Mouse (Mus musculus) hindbrain, embryonic 15.5 days (tissue): ENCODE measurements at regions not wholly inside any gene's neighbourhood (a gene's known extent, or its start where the extent isn't known, plus 50 kb on each side); places are given as distances from the start of the nearest gene placed in this dataset.

Experiments
- ATAC-seq: fragments of 200-750 bp; cut with Nextera tagmentation; 2 replicates; pipeline ENCODE4 v1.8.0; 2017; ENCODE audit warnings: low read depth, moderate number of reproducible peaks, moderate TSS enrichment; ENCODE audit not compliant: low FRiP score
- H3K27ac ChIP-seq: fragments of 300-500 bp; sonication (generic); replicated peaks from 2 replicates; pipeline ENCODE4 v1.5.1; 2015; ENCODE audit warnings: mild to moderate bottlenecking, inconsistent platforms
- H3K27me3 ChIP-seq: fragments of 300-500 bp; sonication (generic); 2 replicates; pipeline ENCODE4 v1.6.1; 2015; ENCODE audit warnings: control low read depth, inconsistent platforms
- H3K36me3 ChIP-seq: fragments of 300-500 bp; sonication (generic); 2 replicates; pipeline ENCODE4 v1.6.1; 2015; ENCODE audit warnings: control low read depth, inconsistent platforms
- H3K4me1 ChIP-seq: fragments of 300-500 bp; sonication (generic); replicated peaks from 2 replicates; pipeline ENCODE4 v1.6.1; 2015; ENCODE audit warnings: control low read depth, inconsistent platforms
- H3K4me2 ChIP-seq: fragments of 300-500 bp; sonication (generic); 2 replicates; pipeline ENCODE4 v1.6.1; 2015; ENCODE audit warnings: moderate library complexity, mild to moderate bottlenecking, inconsistent platforms
- H3K4me3 ChIP-seq: fragments of 300-500 bp; sonication (generic); 2 replicates; pipeline ENCODE4 v1.5.1; 2015; ENCODE audit warnings: mild to moderate bottlenecking, inconsistent platforms
- H3K9ac ChIP-seq: fragments of 300-500 bp; sonication (generic); 2 replicates; pipeline ENCODE4 v1.6.1; 2015; ENCODE audit warnings: inconsistent platforms
- H3K9me3 ChIP-seq: fragments of 300-500 bp; sonication (generic); 2 replicates; pipeline ENCODE4 v1.6.1; 2016; ENCODE audit warnings: control low read depth, inconsistent platforms
- WGBS: fragments of 180-500 bp; shearing (Covaris S2); methylation state at CpG from one replicate; pipeline ENCODE4 v1.1.7; 2015; 5-methylcytosine and 5-hydroxymethylcytosine counted together

- Histone ChIP-seq H3K4me2 (no peak overlapping the region), H3K27ac (no peak overlapping the region), H3K27me3 (no peaks in the 10 kb centered on the region), H3K9me3 (no peaks in the 10 kb centered on the region), H3K4me3 (no peak overlapping the region), H3K4me1 (no peaks in the 10 kb centered on the region), H3K9ac (no peak overlapping the region), H3K36me3 (no peaks in the 10 kb centered on the region)
- no peak for ATAC-seq
- 82% methylated on average over 2 of the region's 2 CpGs for WGBS
Measured at GRCm38 (mm10) chr12:15146398-15146797, 670.3 kb downstream of the Trib2 start.

- WGBS = 31% methylated on average over 5 of the region's 5 CpGs
- ATAC-seq = no peak
Measured at GRCm38 (mm10) chr12:15137039-15137438, 679.7 kb downstream of the Trib2 start.

GRCm38 (mm10) chr12:15124179-15124578 is 692.5 kb downstream of the Trib2 start:
- peak; percentile 34; the same call in 1 of the 2 replicates for ATAC-seq
- 45% methylated on average over 3 of the region's 3 CpGs for WGBS
- no peaks in the 10 kb centered on the region for H3K4me1 ChIP-seq

More at GRCm38 (mm10) chr12:15137039-15137438, 679.7 kb downstream of the Trib2 start:
- no peaks in the 10 kb centered on the region for H3K9me3 ChIP-seq
- H3K4me2 ChIP-seq = no peak overlapping the region
- no peak overlapping the region for H3K27ac ChIP-seq
- no peaks in the 10 kb centered on the region for H3K4me1 ChIP-seq
- no peak overlapping the region for H3K9ac ChIP-seq
- H3K36me3 ChIP-seq = no peaks in the 10 kb centered on the region
- H3K27me3 ChIP-seq = no peaks in the 10 kb centered on the region
- H3K4me3 ChIP-seq = no peak overlapping the region

GRCm38 (mm10) chr12:15122586-15123212 is 694.0 kb downstream of the Trib2 start:
- Histone ChIP-seq H3K27me3 (no peaks in the 10 kb centered on the region), H3K9me3 (no peaks in the 10 kb centered on the region), H3K36me3 (no peaks in the 10 kb centered on the region), H3K4me1 (no peaks in the 10 kb centered on the region), H3K27ac (no peak overlapping the region), H3K9ac (no peak overlapping the region), H3K4me2 (no peak overlapping the region), H3K4me3 (no peak overlapping the region)
- WGBS = 79% methylated on average over 4 of the region's 4 CpGs
- ATAC-seq = no peak

More at GRCm38 (mm10) chr12:15124179-15124578, 692.5 kb downstream of the Trib2 start:
- no peak overlapping the region for H3K4me2 ChIP-seq
- H3K36me3 ChIP-seq = no peaks in the 10 kb centered on the region
- no peaks in the 10 kb centered on the region for H3K9me3 ChIP-seq
- H3K4me3 ChIP-seq = no peak overlapping the region
- no peak overlapping the region for H3K9ac ChIP-seq
- H3K27ac ChIP-seq = no peak overlapping the region
- H3K27me3 ChIP-seq = no peaks in the 10 kb centered on the region

- Histone ChIP-seq H3K27ac (no peak overlapping the region), H3K36me3 (no peaks in the 10 kb centered on the region), H3K9ac (no peak overlapping the region), H3K4me2 (no peak overlapping the region), H3K9me3 (no peaks in the 10 kb centered on the region), H3K27me3 (no peaks in the 10 kb centered on the region), H3K4me3 (no peak overlapping the region), H3K4me1 (no peaks in the 10 kb centered on the region)
- no peak for ATAC-seq
- 90% methylated on average over 3 of the region's 3 CpGs for WGBS
Measured at GRCm38 (mm10) chr12:15115556-15115955, 701.2 kb downstream of the Trib2 start.

GRCm38 (mm10) chr12:15114793-15115192 is 701.9 kb downstream of the Trib2 start:
- no peak for ATAC-seq
- no peaks in the 10 kb centered on the region for H3K36me3 ChIP-seq
- H3K9me3 ChIP-seq = no peaks in the 10 kb centered on the region
- WGBS = 94% methylated on average over 14 of the region's 14 CpGs
- H3K27me3 ChIP-seq = no peaks in the 10 kb centered on the region
- H3K4me3 ChIP-seq = no peak overlapping the region
- H3K27ac ChIP-seq = no peak overlapping the region
- no peak overlapping the region for H3K4me2 ChIP-seq
- H3K9ac ChIP-seq = no peak overlapping the region
- no peaks in the 10 kb centered on the region for H3K4me1 ChIP-seq

- Histone ChIP-seq H3K9ac (no peak overlapping the region), H3K4me1 (no peaks in the 10 kb centered on the region), H3K36me3 (no peaks in the 10 kb centered on the region), H3K9me3 (no peaks in the 10 kb centered on the region), H3K27me3 (no peaks in the 10 kb centered on the region), H3K27ac (no peak overlapping the region), H3K4me3 (no peak overlapping the region), H3K4me2 (no peak overlapping the region)
- 84% methylated on average over 2 of the region's 2 CpGs for WGBS
- no peak for ATAC-seq
Measured at GRCm38 (mm10) chr12:15111049-15111448, 705.7 kb downstream of the Trib2 start.

GRCm38 (mm10) chr12:15104876-15105275 is 711.8 kb downstream of the Trib2 start:
- H3K4me2 ChIP-seq = no peak overlapping the region
- ATAC-seq = no peak
- H3K36me3 ChIP-seq = no peaks in the 10 kb centered on the region
- H3K4me3 ChIP-seq = no peak overlapping the region
- H3K9ac ChIP-seq = no peak overlapping the region
- WGBS = 67% methylated on average over 2 of the region's 2 CpGs
- no peaks in the 10 kb centered on the region for H3K9me3 ChIP-seq
- H3K27me3 ChIP-seq = no peaks in the 10 kb centered on the region
- no peaks in the 10 kb centered on the region for H3K4me1 ChIP-seq
- H3K27ac ChIP-seq = no peak overlapping the region

- Histone ChIP-seq H3K4me2 (no peak overlapping the region), H3K9ac (no peak overlapping the region), H3K9me3 (no peaks in the 10 kb centered on the region), H3K27ac (no peak overlapping the region), H3K27me3 (no peaks in the 10 kb centered on the region), H3K4me1 (no peaks in the 10 kb centered on the region), H3K4me3 (no peak overlapping the region), H3K36me3 (no peaks in the 10 kb centered on the region)
- ATAC-seq = no peak
- WGBS = 61% methylated on average over 2 of the region's 2 CpGs
Measured at GRCm38 (mm10) chr12:15078615-15079014, 738.1 kb downstream of the Trib2 start.

GRCm38 (mm10) chr12:15064351-15064750 is 752.4 kb downstream of the Trib2 start:
- 61% methylated on average over 1 of the region's 1 CpGs for WGBS
- ATAC-seq = no peak
- no peaks in the 10 kb centered on the region for H3K36me3 ChIP-seq
- H3K4me1 ChIP-seq = no peaks in the 10 kb centered on the region
- H3K9me3 ChIP-seq = no peaks in the 10 kb centered on the region
- H3K27me3 ChIP-seq = no peaks in the 10 kb centered on the region
- no peak overlapping the region for H3K4me3 ChIP-seq
- no peak overlapping the region for H3K9ac ChIP-seq
- no peak overlapping the region for H3K27ac ChIP-seq
- H3K4me2 ChIP-seq = no peak overlapping the region

- no peaks in the 10 kb centered on the region for H3K9me3 ChIP-seq
- no peak overlapping the region for H3K4me2 ChIP-seq
- H3K9ac ChIP-seq = no peak overlapping the region
- no peak overlapping the region for H3K27ac ChIP-seq
- H3K36me3 ChIP-seq = no peaks in the 10 kb centered on the region
- ATAC-seq = no peak
- WGBS = 86% methylated on average over 5 of the region's 5 CpGs
- H3K4me3 ChIP-seq = no peak overlapping the region
- no peaks in the 10 kb centered on the region for H3K27me3 ChIP-seq
- no peaks in the 10 kb centered on the region for H3K4me1 ChIP-seq
Measured at GRCm38 (mm10) chr12:15051387-15051786, 765.3 kb downstream of the Trib2 start.

GRCm38 (mm10) chr12:15043264-15043663 is 773.5 kb downstream of the Trib2 start:
- Histone ChIP-seq H3K27ac (no peak overlapping the region), H3K4me3 (no peak overlapping the region), H3K9me3 (no peaks in the 10 kb centered on the region), H3K9ac (no peak overlapping the region), H3K36me3 (no peaks in the 10 kb centered on the region), H3K4me1 (no peaks in the 10 kb centered on the region), H3K4me2 (no peak overlapping the region), H3K27me3 (no peaks in the 10 kb centered on the region)
- WGBS = 80% methylated on average over 2 of the region's 2 CpGs
- no peak for ATAC-seq

- Histone ChIP-seq H3K4me2 (no peak overlapping the region), H3K27me3 (no peaks in the 10 kb centered on the region), H3K27ac (no peak overlapping the region), H3K36me3 (no peaks in the 10 kb centered on the region), H3K4me1 (no peaks in the 10 kb centered on the region), H3K9me3 (no peaks in the 10 kb centered on the region), H3K9ac (no peak overlapping the region), H3K4me3 (no peak overlapping the region)
- ATAC-seq = no peak
Measured at GRCm38 (mm10) chr12:15011091-15011490, 805.6 kb downstream of the Trib2 start.
